Mouse (Mus musculus): Measurements from ENCODE around the gene Cars2. TPM values are rescaled to one million over a fixed set of nuclear protein-coding genes. Genes with fewer than 3 reads are reported as not detected.
A peak's percentile ranks its signal among the peaks of the same experiment; 100 is the strongest.

Cars2 gene
- polyA plus RNA-seq, 1 experiment from 2014 or later: 23.8 TPM

GRCm38 (mm10) chr8:11530155-11530770 lies 20.3 kb downstream of the Cars2 start:
- Histone ChIP-seq H3K27me3 (no peaks in the 10 kb centered on the region), H3K9me3 (no peaks in the 10 kb centered on the region), H3K4me2 (replicated peaks) (no peak overlapping the region), H3K4me1 (replicated peaks) (peaks cover 13% of the 10 kb centered on the region), H3K36me3 (peaks cover 51% of the 10 kb centered on the region), H3K4me3 (replicated peaks) (no peak overlapping the region), H3K9ac (replicated peaks) (no peak overlapping the region), H3K27ac (no peak overlapping the region)
- ATAC-seq: no peak
- 77% methylated on average over 18 of the region's 18 CpGs for WGBS

GRCm38 (mm10) chr8:11523331-11523730 lies 27.3 kb downstream of the Cars2 start:
- Histone ChIP-seq H3K36me3 (peaks cover 47% of the 10 kb centered on the region), H3K27ac (no peak overlapping the region), H3K9me3 (no peaks in the 10 kb centered on the region), H3K4me3 (replicated peaks) (no peak overlapping the region), H3K4me1 (replicated peaks) (no peaks in the 10 kb centered on the region), H3K9ac (replicated peaks) (no peak overlapping the region), H3K27me3 (no peaks in the 10 kb centered on the region), H3K4me2 (replicated peaks) (no peak overlapping the region)
- no peak for ATAC-seq
- WGBS: 87% methylated on average over 3 of the region's 3 CpGs

DNA sequence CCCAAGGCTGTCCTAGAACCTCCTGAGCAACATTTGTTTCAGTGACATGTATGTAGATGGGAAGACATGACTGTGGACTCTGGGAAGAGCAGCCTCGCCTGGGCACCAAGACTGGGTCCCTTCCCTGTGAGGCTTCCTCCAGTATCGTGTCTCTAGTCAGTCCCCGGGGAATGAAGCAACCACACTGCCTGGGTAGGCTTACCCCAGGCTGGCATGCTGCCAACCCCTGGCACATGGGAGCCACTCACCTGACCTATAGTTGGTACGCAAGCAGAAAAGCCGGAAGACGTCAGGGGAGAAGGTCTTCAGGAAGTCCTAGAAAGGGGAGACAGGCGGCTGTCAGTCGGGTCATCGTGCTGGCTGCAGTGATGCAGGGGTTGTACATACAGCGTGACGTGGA lies 31.9 kb downstream of the Cars2 start:
- Histone ChIP-seq H3K27ac (no peak overlapping the region), H3K4me3 (replicated peaks) (no peak overlapping the region), H3K9ac (replicated peaks) (no peak overlapping the region), H3K4me2 (replicated peaks) (no peak overlapping the region), H3K36me3 (peaks cover 77% of the 10 kb centered on the region), H3K9me3 (no peaks in the 10 kb centered on the region), H3K4me1 (replicated peaks) (no peaks in the 10 kb centered on the region), H3K27me3 (no peaks in the 10 kb centered on the region)
- no peak for ATAC-seq
- WGBS: 91% methylated on average over 11 of the region's 11 CpGs

DNA sequence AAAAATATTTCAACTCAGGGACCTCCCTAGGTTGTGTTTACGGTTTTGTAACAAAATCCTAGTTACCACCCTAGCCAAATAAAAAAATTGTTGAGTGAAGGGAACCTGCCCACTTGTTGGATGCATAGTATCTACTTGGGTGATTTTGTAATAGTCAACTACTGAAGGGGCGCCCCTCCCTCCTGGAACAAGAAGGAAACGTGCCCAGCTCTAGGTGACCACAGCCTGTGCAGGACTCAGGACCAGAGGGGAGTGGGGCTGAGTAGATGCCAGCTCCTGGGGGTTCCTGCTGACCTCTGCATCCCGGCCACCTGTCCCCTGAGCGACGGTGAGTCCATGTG lies 32.6 kb downstream of the Cars2 start:
- ATAC-seq: no peak
- 93% methylated on average over 6 of the region's 6 CpGs for WGBS

GRCm38 (mm10) chr8:11517366-11518055 lies 33.1 kb downstream of the Cars2 start:
- WGBS: 92% methylated on average over 16 of the region's 16 CpGs

More for the DNA sequence above, 32.6 kb downstream of the Cars2 start:
- Histone ChIP-seq H3K4me3 (replicated peaks) (no peak overlapping the region), H3K9ac (replicated peaks) (no peak overlapping the region), H3K27ac (no peak overlapping the region), H3K9me3 (no peaks in the 10 kb centered on the region), H3K4me2 (replicated peaks) (no peak overlapping the region), H3K36me3 (peaks cover 84% of the 10 kb centered on the region), H3K4me1 (replicated peaks) (no peaks in the 10 kb centered on the region), H3K27me3 (no peaks in the 10 kb centered on the region)

DNA sequence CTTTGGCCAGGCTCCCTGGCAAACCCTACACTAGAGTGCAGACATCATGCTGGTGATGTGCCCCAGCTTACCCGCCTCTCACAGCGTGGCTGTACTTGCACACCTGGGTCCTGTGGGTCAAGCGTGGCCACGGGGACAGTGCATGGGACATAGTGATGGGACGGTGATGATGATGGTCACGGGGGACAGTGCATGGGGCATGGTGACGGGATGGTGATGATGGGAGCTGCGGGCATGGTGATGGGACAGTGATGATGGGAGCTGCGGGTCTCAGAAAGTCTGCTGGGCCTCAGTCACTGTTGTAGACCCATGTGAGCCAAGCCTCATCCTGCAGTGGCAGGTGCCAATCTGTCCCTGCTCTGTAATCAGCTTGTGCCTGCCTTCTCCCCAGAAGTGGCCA lies 34.3 kb downstream of the Cars2 start:
- H3K9me3 ChIP-seq: no peaks in the 10 kb centered on the region
- H3K9ac ChIP-seq (replicated peaks): no peak overlapping the region
- H3K4me1 ChIP-seq (replicated peaks): no peaks in the 10 kb centered on the region
- H3K27me3 ChIP-seq: no peaks in the 10 kb centered on the region
- WGBS: 93% methylated on average over 9 of the region's 9 CpGs
- H3K36me3 ChIP-seq: peaks cover 91% of the 10 kb centered on the region
- no peak overlapping the region for H3K4me2 ChIP-seq (replicated peaks)
- H3K27ac ChIP-seq: no peak overlapping the region
- no peak for ATAC-seq
- H3K4me3 ChIP-seq (replicated peaks): no peak overlapping the region

More at GRCm38 (mm10) chr8:11517366-11518055, 33.1 kb downstream of the Cars2 start:
- peaks cover 89% of the 10 kb centered on the region for H3K36me3 ChIP-seq
- no peak overlapping the region for H3K4me3 ChIP-seq (replicated peaks)
- H3K4me2 ChIP-seq (replicated peaks): no peak overlapping the region
- no peak overlapping the region for H3K27ac ChIP-seq
- H3K27me3 ChIP-seq: no peaks in the 10 kb centered on the region
- no peak for ATAC-seq
- H3K9ac ChIP-seq (replicated peaks): no peak overlapping the region
- H3K4me1 ChIP-seq (replicated peaks): no peaks in the 10 kb centered on the region
- H3K9me3 ChIP-seq: no peaks in the 10 kb centered on the region

DNA sequence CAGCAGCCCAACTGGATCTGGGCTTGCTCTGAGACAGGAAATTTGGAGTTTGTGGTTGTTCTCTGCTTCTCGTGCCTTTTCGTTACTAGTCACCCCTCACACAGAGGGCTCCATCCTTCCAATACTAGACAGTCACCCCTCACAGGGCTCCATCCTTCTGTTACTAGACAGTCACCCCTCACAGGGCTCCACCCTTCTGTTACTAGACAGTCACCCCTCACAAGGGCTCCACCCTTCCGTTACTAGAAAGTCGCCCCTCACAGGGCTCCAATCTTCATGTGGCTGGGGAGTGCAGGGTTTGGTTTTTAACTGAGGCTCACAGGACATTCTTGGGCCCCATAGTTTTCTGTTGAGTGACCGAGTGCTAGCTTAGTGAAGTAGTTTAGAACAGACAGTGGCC lies 37.3 kb downstream of the Cars2 start:
- ATAC-seq: no peak
- Histone ChIP-seq H3K27me3 (no peaks in the 10 kb centered on the region), H3K4me1 (replicated peaks) (no peaks in the 10 kb centered on the region), H3K27ac (no peak overlapping the region), H3K9ac (replicated peaks) (no peak overlapping the region), H3K36me3 (peaks cover 98% of the 10 kb centered on the region), H3K4me3 (replicated peaks) (no peak overlapping the region), H3K9me3 (no peaks in the 10 kb centered on the region), H3K4me2 (replicated peaks) (no peak overlapping the region)
- WGBS: 93% methylated on average over 5 of the region's 5 CpGs

GRCm38 (mm10) chr8:11512711-11513110 lies 37.9 kb downstream of the Cars2 start:
- Histone ChIP-seq H3K4me3 (replicated peaks) (no peak overlapping the region), H3K4me1 (replicated peaks) (no peaks in the 10 kb centered on the region), H3K27me3 (no peaks in the 10 kb centered on the region), H3K36me3 (peaks cover 97% of the 10 kb centered on the region), H3K4me2 (replicated peaks) (no peak overlapping the region), H3K27ac (no peak overlapping the region), H3K9me3 (no peaks in the 10 kb centered on the region), H3K9ac (replicated peaks) (no peak overlapping the region)
- ATAC-seq: no peak
- 90% methylated on average over 9 of the region's 9 CpGs for WGBS

- Histone ChIP-seq H3K9me3 (no peaks in the 10 kb centered on the region), H3K9ac (replicated peaks) (no peak overlapping the region), H3K4me1 (replicated peaks) (no peaks in the 10 kb centered on the region), H3K27ac (no peak overlapping the region), H3K4me2 (replicated peaks) (no peak overlapping the region), H3K36me3 (peaks cover 98% of the 10 kb centered on the region), H3K27me3 (no peaks in the 10 kb centered on the region), H3K4me3 (replicated peaks) (no peak overlapping the region)
- ATAC-seq: no peak
- WGBS: 89% methylated on average over 5 of the region's 5 CpGs
Measured at GRCm38 (mm10) chr8:11510971-11511370, 39.6 kb downstream of the Cars2 start.

- no peak for ATAC-seq
- WGBS: 88% methylated on average over 10 of the region's 10 CpGs
- Histone ChIP-seq H3K27me3 (no peaks in the 10 kb centered on the region), H3K4me3 (replicated peaks) (no peak overlapping the region), H3K36me3 (peaks cover 98% of the 10 kb centered on the region), H3K9ac (replicated peaks) (no peak overlapping the region), H3K27ac (no peak overlapping the region), H3K4me2 (replicated peaks) (no peak overlapping the region), H3K9me3 (no peaks in the 10 kb centered on the region), H3K4me1 (replicated peaks) (no peaks in the 10 kb centered on the region)
Measured at GRCm38 (mm10) chr8:11508880-11509279, 41.7 kb downstream of the Cars2 start.

GRCm38 (mm10) chr8:11506802-11507201 lies 43.8 kb downstream of the Cars2 start:
- Histone ChIP-seq H3K9ac (replicated peaks) (no peak overlapping the region), H3K36me3 (peaks cover 97% of the 10 kb centered on the region), H3K4me2 (replicated peaks) (no peak overlapping the region), H3K27me3 (no peaks in the 10 kb centered on the region), H3K4me1 (replicated peaks) (no peaks in the 10 kb centered on the region), H3K9me3 (no peaks in the 10 kb centered on the region), H3K27ac (no peak overlapping the region), H3K4me3 (replicated peaks) (no peak overlapping the region)
- 74% methylated on average over 6 of the region's 6 CpGs for WGBS
- 0 out of 2 replicates have a peak, but pooled peaks have one; percentile 9 for ATAC-seq

- ATAC-seq: no peak
- Histone ChIP-seq H3K4me1 (replicated peaks) (no peaks in the 10 kb centered on the region), H3K27ac (no peak overlapping the region), H3K9ac (replicated peaks) (no peak overlapping the region), H3K4me3 (replicated peaks) (no peak overlapping the region), H3K9me3 (no peaks in the 10 kb centered on the region), H3K36me3 (peaks cover 90% of the 10 kb centered on the region), H3K27me3 (no peaks in the 10 kb centered on the region), H3K4me2 (replicated peaks) (no peak overlapping the region)
- WGBS: 84% methylated on average over 14 of the region's 14 CpGs
Measured at GRCm38 (mm10) chr8:11506074-11506473, 44.5 kb downstream of the Cars2 start.

Measured in midbrain, embryonic 13.5 days (tissue).